Mouse (Mus musculus): ENCODE measurements around the gene 2010111I01Rik.

DNA sequence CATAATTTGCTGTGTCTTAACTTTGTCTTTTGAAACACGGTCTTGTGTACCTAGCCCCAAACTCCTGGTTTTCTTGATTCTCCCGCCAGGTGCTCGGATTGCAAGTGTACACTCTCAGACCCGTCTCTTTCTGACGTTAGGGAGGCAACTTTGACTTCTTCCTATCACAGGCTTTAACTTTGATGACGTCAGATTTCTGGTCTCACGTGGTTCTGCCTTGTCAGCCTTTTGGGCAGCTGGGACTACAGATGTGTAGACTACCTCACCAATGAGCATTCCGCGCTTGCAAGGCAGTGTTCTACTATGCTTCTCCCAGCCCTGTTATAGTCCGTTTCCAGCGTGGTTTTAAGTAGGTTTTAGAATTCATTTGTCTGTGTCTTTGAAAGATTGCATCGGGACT is 137.1 kb downstream of the 2010111I01Rik start:
- TF ChIP-seq CTCF (IDR thresholded peaks at IDR 0.05) (no peak), POLR2A (IDR thresholded peaks at IDR 0.05; ENCODE audit: insufficient read depth, low read depth, low read length) (no peak)

Data from heart, adult 2 months (tissue).